Mouse (Mus musculus): ENCODE measurements around the gene Erbb2. TPM values are rescaled to one million over a fixed set of nuclear protein-coding genes. Genes with fewer than 3 reads are reported as not detected.

Erbb2 gene
- total RNA-seq, 2 experiments from 2014 or later: 2.0 to 3.2 TPM

DNA sequence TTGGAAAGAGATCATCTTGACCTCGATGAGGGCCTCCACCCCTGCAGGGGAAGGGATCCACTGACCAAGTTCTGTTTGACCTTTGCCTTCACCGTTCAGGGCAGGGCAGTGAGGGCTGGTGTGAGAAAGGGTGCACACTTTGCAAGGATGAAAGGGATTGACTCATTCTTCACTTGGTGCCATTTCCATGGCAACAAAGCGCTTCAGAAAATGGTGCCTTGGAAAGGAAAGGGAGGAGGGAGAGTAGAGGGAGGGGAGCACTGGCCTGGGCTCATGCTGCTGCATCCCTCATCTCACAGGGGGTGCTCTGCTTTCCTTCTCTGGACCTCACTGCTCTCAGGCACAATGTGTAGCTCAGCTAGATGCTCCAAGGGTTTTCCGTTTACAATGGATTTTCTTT is 60.4 kb downstream of the Erbb2 start:
- no peak for DNase-seq (ENCODE audit: low spot score in 2 of 2)
- intact Hi-C loops (cut with DNase I): no loop called here

DNA sequence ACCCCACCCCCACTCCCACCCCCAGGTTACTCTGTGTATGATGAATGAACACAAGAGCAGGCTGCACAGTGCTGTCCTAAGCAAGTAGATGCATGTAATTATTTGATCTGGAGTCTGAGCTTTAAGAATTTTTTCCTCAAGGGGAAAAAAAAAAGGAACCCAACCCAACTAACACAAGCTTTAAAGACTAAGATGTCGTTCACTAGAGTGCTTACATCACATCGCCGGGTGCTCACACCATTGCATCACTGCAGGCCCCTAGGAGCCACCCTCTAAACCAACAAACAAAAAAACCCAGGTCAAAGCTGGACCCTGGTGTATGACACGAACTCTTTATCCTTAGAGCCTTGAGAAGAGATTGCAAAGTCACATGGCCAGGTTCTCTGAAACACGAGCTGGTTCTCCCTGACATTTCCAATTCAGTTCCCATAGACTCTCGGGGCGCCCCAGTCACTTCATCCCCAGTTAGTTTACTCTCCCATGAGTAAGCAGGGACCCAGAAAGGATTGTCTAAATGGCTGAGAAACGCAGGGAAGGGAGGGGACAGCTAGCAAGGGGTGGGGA is 61.7 kb downstream of the Erbb2 start:
- no peak for DNase-seq (ENCODE audit: low spot score in 2 of 2)
- intact Hi-C loops (cut with DNase I): no loop called here

DNA sequence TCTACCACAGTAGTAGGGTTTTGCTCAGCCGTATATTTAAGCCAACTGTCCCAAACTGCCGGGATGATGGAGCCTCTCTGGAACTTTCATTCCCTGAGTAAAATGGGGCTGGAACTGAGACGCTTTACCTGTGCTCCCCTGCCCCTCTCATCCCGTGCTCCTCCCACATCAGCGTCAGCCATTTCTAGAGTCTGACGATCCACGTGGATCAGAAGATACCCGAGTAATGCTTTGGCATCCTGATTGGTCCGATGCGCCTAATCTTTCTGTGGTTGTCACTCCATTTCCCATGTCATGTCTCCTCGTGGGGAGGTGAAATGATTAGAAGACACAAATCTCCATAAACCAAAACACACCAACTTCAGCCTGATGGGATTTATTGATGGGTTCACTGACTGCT is 62.7 kb downstream of the Erbb2 start:
- DNase-seq (ENCODE audit: low spot score in 2 of 2): no peak
- intact Hi-C loops (cut with DNase I): no loop called here

DNA sequence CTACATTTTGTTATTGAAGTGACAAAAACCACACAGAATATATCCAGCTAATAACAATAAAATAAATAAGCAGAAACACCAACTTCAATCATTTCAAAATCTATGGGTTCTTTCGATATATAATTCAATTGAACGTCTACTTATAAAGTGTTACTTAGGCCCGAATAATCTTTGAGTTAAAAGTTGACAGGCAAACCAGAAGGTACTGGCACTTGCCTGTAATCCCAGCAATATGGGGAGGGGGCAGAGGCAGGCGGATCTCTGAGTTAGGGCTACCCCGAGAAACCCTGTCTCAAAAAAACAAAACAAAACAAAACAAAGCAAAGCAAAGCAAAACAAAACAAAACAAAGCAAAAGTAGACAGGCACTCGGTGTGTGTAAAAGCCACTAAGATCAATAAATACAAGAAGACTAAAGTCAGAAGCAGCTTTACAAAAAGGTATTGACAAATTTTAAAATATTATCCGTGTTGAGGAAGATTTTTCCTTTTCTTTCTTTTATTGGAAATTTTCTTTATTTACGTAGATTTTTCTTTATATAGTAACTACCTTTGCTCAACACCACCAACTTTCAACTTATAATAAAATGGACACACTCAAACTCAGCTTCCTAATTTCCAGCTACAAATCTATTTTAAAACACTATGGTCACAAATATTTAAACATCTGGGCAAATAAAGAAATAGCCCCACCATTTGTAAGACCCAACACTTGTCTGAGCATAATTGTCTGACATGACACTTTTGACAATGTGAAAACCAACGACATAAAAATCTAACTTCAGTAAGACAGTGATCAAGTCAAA is 63.6 kb downstream of the Erbb2 start:
- intact Hi-C loops (cut with DNase I): no loop called here
- DNase-seq (ENCODE audit: low spot score in 2 of 2): no peak

DNA sequence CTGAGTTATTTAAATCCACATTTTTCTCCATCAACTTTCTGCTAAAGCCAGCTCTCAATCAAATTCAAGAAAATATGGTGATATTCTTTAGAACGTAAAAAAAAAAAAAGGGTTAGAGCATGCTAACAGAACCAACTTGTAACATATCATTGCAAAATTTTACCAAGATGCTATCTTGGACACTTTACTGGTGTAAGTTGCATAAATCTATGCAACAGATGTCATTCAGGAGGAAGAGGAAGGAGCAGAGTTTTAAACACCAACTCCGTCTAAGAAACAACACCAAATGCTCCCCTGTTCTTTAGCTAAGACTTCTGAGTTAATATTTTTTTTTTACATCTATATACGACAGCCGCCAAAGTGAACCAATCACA is 64.2 kb downstream of the Erbb2 start:
- intact Hi-C loops (cut with DNase I): no loop called here
- DNase-seq (ENCODE audit: low spot score in 2 of 2): no peak

DNA sequence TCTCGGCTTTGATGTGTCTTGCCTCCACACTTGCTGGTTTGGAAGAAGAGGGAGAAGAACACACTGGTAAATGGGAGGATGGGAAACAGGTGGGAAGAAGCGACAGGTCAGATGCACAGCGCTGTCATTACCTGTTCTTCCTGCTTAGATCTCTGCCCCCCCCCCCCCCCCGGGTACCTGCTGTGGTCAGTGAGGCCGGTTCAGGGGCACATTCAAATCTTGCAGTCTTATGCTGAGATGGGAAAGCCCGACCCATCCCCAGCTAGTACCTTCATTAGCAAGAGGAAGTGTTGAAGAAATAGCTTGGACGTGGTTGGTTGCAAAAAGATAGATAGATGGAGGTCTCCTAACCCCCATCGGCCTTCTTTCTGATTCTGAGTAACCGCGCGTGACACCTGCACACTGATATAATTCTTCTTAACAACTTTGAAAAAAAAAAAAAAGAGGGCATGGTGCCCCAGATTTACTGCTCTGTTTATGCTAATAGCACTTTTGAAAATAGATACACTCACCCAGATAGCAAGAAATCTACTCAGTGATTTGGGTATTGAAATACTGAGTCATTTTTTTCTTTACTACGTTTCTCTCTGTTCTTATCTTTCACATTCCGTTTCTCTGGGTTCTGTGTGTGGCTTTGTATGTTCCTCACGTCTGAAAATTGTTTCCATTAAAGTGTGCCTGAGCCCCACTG is 64.9 kb downstream of the Erbb2 start:
- intact Hi-C loops (cut with DNase I): no loop called here
- no peak for DNase-seq (ENCODE audit: low spot score in 2 of 2)

DNA sequence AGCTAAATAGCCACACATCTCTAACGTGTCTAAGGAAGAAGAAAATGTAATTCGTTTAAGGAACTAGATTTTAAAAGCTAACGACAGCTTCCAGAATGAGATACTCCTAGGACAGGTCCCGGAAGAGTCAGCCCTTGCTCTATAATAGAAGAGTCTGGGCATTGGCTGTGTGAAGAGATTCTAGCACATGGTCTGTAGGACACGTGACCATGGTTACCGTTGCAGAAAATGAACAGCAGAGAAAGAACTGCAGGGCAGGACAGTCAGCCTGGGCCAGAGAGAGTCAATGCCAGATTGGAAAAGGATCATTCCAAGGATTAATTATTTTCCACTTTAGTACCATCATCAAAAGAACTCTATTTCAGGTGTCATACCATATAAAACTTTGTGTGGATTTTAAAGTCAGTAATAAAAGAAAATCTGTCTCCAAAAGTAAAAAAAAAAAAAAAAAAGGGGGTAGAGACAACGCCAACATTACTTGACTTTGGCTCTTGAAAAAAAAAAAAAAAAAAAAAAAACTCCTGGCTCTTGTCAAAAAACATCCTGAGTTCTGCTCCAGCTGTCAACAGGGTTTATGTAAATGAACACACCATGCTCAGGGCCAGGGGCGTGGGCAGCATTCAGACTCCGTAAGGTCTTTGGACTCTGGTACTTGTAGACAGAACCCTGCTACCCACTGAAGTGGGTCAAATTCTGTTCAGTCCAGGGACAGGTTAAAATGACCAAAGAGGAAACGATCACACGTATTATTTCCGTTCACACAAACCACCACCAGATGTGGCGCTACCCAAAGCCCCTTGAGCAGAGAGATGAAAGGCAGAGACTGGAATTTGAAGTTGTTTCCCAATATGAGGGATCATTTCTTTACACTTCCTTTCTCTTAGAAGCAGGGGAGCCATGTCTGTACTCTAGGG is 67.0 kb downstream of the Erbb2 start:
- intact Hi-C loops (cut with DNase I): no loop called here
- DNase-seq (ENCODE audit: low spot score in 2 of 2): no peak

DNA sequence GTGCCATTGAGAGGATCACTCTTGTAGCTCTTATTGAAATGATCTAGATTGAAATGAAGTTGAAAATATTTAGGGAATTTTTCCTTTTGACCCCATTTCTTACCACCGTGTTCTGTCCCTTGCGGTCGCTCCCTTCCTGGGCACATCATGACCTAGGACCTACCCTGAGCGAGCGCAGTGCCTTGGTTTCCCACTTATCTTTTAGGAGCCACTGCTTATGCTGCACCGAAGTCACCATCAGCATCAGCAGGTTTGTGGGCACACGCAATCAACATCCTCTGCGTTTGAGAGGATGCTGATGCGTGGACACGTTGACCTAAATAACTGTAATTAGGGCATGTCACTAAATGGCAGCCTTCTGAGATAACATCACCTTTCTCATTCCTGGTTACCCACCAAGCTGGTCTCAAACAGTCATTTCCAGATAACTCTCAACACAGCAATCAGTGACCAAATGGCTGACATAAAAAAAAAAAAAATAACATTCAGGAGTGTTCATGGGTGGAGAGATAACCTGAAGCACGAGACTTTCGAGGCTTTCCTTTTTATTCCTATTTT is 67.7 kb downstream of the Erbb2 start:
- DNase-seq (ENCODE audit: low spot score in 2 of 2): no peak
- intact Hi-C loops (cut with DNase I): no loop called here

DNA sequence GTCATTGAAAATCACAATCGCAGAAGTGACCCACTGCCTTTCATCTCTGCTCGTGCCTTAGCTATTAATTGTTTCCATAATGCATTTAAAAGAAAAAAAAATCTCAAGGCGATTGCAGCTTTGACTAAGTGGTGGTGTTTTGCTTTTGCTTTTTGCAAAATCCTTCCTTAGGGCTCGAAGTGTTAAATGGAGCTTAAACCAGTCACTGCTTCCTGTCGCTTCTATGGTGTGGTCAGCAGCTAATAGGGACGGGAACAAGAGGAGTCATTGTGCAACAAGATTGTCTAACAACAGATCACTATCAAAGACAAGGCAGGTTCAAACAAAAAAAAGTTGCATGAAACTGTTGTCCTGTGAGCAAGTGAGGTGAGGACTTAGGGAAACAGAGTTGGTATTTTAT is 69.0 kb downstream of the Erbb2 start:
- no peak for DNase-seq (ENCODE audit: low spot score in 2 of 2)
- intact Hi-C loops (cut with DNase I): no loop called here

DNA sequence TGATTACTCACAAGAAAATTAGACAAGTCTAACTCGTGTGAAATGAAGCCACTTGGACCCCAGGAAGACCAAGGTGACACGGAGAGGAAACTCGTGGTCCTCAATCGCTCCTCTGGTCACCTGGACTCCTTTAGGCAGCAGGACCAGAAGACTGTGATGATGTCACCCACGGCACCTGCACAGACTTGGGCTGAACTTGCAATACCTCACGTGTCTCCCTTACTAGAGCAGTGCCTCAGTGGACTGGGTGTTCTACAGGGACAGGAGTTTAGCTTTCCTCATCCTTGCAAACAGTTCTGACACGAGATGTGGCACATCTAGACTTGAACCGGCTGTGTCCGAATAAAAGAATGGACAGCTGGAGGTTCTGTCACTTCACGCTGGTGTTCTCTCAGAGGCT is 69.8 kb downstream of the Erbb2 start:
- intact Hi-C loops (cut with DNase I): no loop called here
- no peak for DNase-seq (ENCODE audit: low spot score in 2 of 2)

DNA sequence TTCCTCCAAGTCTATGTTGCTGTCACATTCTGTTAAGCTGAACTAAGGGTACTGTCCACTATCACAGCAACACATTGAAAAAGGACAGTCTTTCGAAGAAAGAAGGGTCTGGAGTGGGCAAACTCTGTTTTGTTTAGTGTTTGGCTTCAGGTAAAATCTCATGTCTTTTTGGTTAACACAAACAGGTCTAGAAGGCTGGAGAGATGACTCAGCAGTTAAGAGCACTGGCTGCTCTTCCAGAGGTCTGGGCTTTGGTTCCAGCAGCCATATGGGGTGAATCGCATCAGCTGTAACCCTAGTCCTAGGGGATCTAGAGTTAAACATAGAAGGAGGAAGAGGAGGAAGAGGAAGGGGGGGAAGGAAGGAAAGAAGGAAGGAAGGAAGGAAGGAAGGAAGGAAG is 73.5 kb downstream of the Erbb2 start:
- DNase-seq (ENCODE audit: low spot score in 2 of 2): no peak
- intact Hi-C loops (cut with DNase I): no loop called here

Other genes starting within 250 kb of the Erbb2 start
- 10 to 100 TPM; 46.9 to 52.8 TPM for gene Med1, start 219.2 kb upstream of the Erbb2 start, total RNA-seq (2021)
- gene Cdk12, start 209.4 kb upstream of the Erbb2 start, total RNA-seq (2021): 10 to 100 TPM; 34.2 to 34.8 TPM
- 10 to 100 TPM; 65.9 to 67.1 TPM for gene Neurod2, start 82.8 kb upstream of the Erbb2 start, total RNA-seq (2021)
- 100 to 1,000 TPM; 101 to 133 TPM for gene Ppp1r1b, start 64.1 kb upstream of the Erbb2 start, total RNA-seq (2021)
- 10 to 100 TPM; 24.9 to 27.2 TPM for gene Stard3, start 54.1 kb upstream of the Erbb2 start, total RNA-seq (2021)
- gene Tcap, start 28.7 kb upstream of the Erbb2 start, total RNA-seq (2021): 10 to 100 TPM in 1 of 2 experiments, 1 to 10 TPM in 1; 8.8 to 13.1 TPM
- 1 to 10 TPM in 1 of 2 experiments, under 1 TPM in 1; 0.78 to 1.0 TPM for gene Pnmt, start 26.0 kb upstream of the Erbb2 start, total RNA-seq (2021)
- 10 to 100 TPM; 10.7 to 11.1 TPM for gene Pgap3, start 12.0 kb upstream of the Erbb2 start, total RNA-seq (2021)
- 100 to 1,000 TPM; 105 to 106 TPM for gene Mien1, start 26.5 kb downstream of the Erbb2 start, total RNA-seq (2021)
- 1 to 10 TPM; 1.6 to 4.4 TPM for gene Grb7, start 33.9 kb downstream of the Erbb2 start, total RNA-seq (2021)
- gene Ikzf3, start 133.6 kb downstream of the Erbb2 start, total RNA-seq (2021): under 1 TPM; 0.21 to 0.62 TPM
- not detected for gene Zpbp2, start 138.6 kb downstream of the Erbb2 start, total RNA-seq (2021)
- gene Ormdl3, start 174.9 kb downstream of the Erbb2 start, total RNA-seq (2021): 10 to 100 TPM; 44.6 to 49.4 TPM
- gene Lrrc3c, start 185.8 kb downstream of the Erbb2 start, total RNA-seq (2021): not detected
- 10 to 100 TPM; 10.3 to 12.7 TPM for gene Gm12355, start 213.2 kb downstream of the Erbb2 start, total RNA-seq (2021)
- gene Gsdma3, start 213.9 kb downstream of the Erbb2 start, total RNA-seq (2021): under 1 TPM; 0.31 to 0.38 TPM
- gene Gsdma2, start 234.3 kb downstream of the Erbb2 start, total RNA-seq (2021): not detected